Mouse (Mus musculus): ENCODE measurements around the gene Dusp10.

DNA sequence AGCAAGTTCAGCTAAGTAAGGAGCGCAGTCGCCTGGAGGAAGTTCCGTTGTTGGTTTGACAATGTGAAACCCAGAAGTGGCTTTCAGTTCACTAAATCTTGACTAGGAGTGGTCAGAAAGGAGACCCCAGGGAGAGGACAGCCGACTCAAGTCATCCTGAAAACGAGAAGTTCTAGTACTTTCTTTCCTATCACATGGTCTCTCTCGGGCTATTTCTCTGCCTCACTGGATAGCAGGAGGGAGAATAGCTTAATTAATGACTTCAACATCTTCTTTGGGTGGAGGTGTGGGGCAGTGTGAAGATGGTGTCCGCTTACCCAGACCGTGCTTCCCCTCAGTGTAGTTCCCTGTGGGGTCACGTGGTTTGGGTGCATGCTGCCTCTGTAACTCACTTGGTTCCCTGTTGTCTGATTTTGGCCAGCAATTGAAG lies 33.3 kb upstream of the Dusp10 start:
- no peak for TF ChIP-seq CTCF (conservative IDR thresholded peaks at IDR 0.05; ENCODE audit: low read length)
- TF ChIP-seq POU5F1 (IDR thresholded peaks at IDR 0.05; ENCODE audit: borderline replicate concordance, low read length), result no peak
